Mouse (Mus musculus) CH12.LX (cell line): Measurements from ENCODE around the gene Gm20388. TPM values are rescaled to one million over a fixed set of nuclear protein-coding genes. Genes with fewer than 3 reads are reported as not detected.

ENCODE experiments used
- DNase-seq: peaks from one replicate; pipeline ENCODE4 v3.0.0-alpha.2; 2013; ENCODE audit errors: extremely low read depth
- H3K27ac ChIP-seq: 2 replicates; pipeline ENCODE4 v1.5.1; 2012; ENCODE audit warnings: low read depth, mild to moderate bottlenecking, control low read depth, moderate library complexity; ENCODE audit not compliant: insufficient read depth
- H3K27me3 ChIP-seq: replicated peaks from 2 replicates; pipeline ENCODE3; 2012; ENCODE audit warnings: inconsistent platforms
- H3K36me3 ChIP-seq, 2 experiments: replicated peaks in 1 of 2; 2 replicates each; pipeline versions ENCODE3 to v1.6.1; 2012; ENCODE audit warnings: inconsistent platforms in 1 of 2, low read length in 1 of 2, mild to moderate bottlenecking in 1 of 2, mixed read lengths in 1 of 2, moderate library complexity in 1 of 2; ENCODE audit not compliant: control insufficient read depth in 1 of 2, insufficient read depth in 1 of 2
- H3K4me1 ChIP-seq, 2 experiments: 2 replicates each; pipeline ENCODE4 v1.6.1; 2012; ENCODE audit warnings: inconsistent platforms in 1 of 2, moderate library complexity in 1 of 2; ENCODE audit not compliant: insufficient read depth in 2 of 2, control insufficient read depth in 1 of 2
- H3K4me2 ChIP-seq: 2 replicates; pipeline ENCODE4 v1.6.1; 2012; ENCODE audit warnings: low read depth, mild to moderate bottlenecking, control low read depth; ENCODE audit not compliant: poor library complexity, insufficient read depth, severe bottlenecking
- H3K4me3 ChIP-seq, 3 experiments: fragments of 150-350 bp in 1 of 3; sonication (generic) in 1 of 3; replicated peaks in 1 of 3; 2 replicates each; pipeline versions ENCODE3 to v1.5.1; 2011 to 2012; ENCODE audit warnings: low read depth in 2 of 3, low read length in 2 of 3, mild to moderate bottlenecking in 2 of 3, moderate library complexity in 2 of 3, control low read depth in 1 of 3, improper control_type of control experiment in 1 of 3, inconsistent platforms in 1 of 3, mixed read lengths in 1 of 3; ENCODE audit not compliant: poor library complexity in 1 of 3
- H3K79me2 ChIP-seq: replicated peaks from 2 replicates; pipeline ENCODE4 v1.6.1; 2012; ENCODE audit warnings: mild to moderate bottlenecking, moderate library complexity; ENCODE audit not compliant: control insufficient read depth, poor library complexity, insufficient read depth, severe bottlenecking; ENCODE audit errors: extremely low read depth
- H3K9ac ChIP-seq: 2 replicates; pipeline ENCODE4 v1.6.1; 2012; ENCODE audit warnings: low read depth, mild to moderate bottlenecking, control low read depth, moderate library complexity; ENCODE audit not compliant: insufficient read depth
- H3K9me3 ChIP-seq: replicated peaks from 2 replicates; pipeline ENCODE3; 2012; ENCODE audit warnings: low read length, inconsistent platforms, mixed read lengths
- BHLHE40 ChIP-seq: IDR thresholded peaks from 2 replicates; pipeline ENCODE4 v1.6.1; 2011; ENCODE audit warnings: mild to moderate bottlenecking, low read depth, low read length, improper control_type of control experiment
- CHD2 ChIP-seq: IDR thresholded peaks from 2 replicates; pipeline ENCODE4 v1.6.1; 2011; ENCODE audit warnings: low read length, improper control_type of control experiment
- CTCF ChIP-seq, 2 experiments: IDR thresholded peaks in 1 of 2; conservative IDR thresholded peaks in 1 of 2; 2 replicates each; pipeline ENCODE4 v1.5.1; 2011 to 2012; ENCODE audit warnings: low read depth in 2 of 2, low read length in 2 of 2, improper control_type of control experiment in 1 of 2, inconsistent platforms in 1 of 2, mild to moderate bottlenecking in 1 of 2, moderate library complexity in 1 of 2
- E2F4 ChIP-seq: IDR thresholded peaks from 2 replicates; pipeline ENCODE4 v1.6.1; 2011; ENCODE audit warnings: low read depth, low read length, improper control_type of control experiment; ENCODE audit not compliant: insufficient replicate concordance
- ELF1 ChIP-seq: IDR thresholded peaks from 2 replicates; pipeline ENCODE4 v1.6.1; 2014; ENCODE audit warnings: low read depth, mild to moderate bottlenecking, inconsistent platforms, low read length, improper control_type of control experiment
- EP300 ChIP-seq: IDR thresholded peaks from 2 replicates; pipeline ENCODE4 v1.6.1; 2011; ENCODE audit warnings: low read length, improper control_type of control experiment
- ETS1 ChIP-seq: conservative IDR thresholded peaks from 2 replicates; pipeline ENCODE4 v1.6.1; 2012; ENCODE audit warnings: low read depth, mild to moderate bottlenecking, inconsistent platforms, low read length, improper control_type of control experiment, moderate library complexity
- GABPA ChIP-seq: IDR thresholded peaks from 2 replicates; pipeline ENCODE4 v1.6.1; 2012; ENCODE audit warnings: low read depth, low read length, improper control_type of control experiment, inconsistent platforms; ENCODE audit not compliant: insufficient replicate concordance
- IRF4 ChIP-seq: IDR thresholded peaks from 2 replicates; pipeline ENCODE4 v1.6.1; 2014; ENCODE audit warnings: low read depth, mild to moderate bottlenecking, inconsistent platforms, low read length, improper control_type of control experiment
- JUN ChIP-seq: IDR thresholded peaks from 2 replicates; pipeline ENCODE4 v1.6.1; 2011; ENCODE audit warnings: low read depth, mild to moderate bottlenecking, low read length, improper control_type of control experiment, moderate library complexity; ENCODE audit not compliant: insufficient read depth
- JUND ChIP-seq: conservative IDR thresholded peaks from 2 replicates; pipeline ENCODE4 v1.6.1; 2011; ENCODE audit warnings: low read depth, low read length, improper control_type of control experiment
- KAT2A ChIP-seq: IDR thresholded peaks from 2 replicates; pipeline ENCODE4 v1.6.1; 2012; ENCODE audit warnings: low read length, improper control_type of control experiment, inconsistent platforms; ENCODE audit not compliant: insufficient replicate concordance
- MAFK ChIP-seq: IDR thresholded peaks from 2 replicates; pipeline ENCODE4 v1.6.1; 2011; ENCODE audit warnings: low read length, improper control_type of control experiment; ENCODE audit not compliant: insufficient replicate concordance
- MAX ChIP-seq: IDR thresholded peaks from 2 replicates; pipeline ENCODE4 v1.6.1; 2011; ENCODE audit warnings: low read length, improper control_type of control experiment
- MEF2A ChIP-seq: IDR thresholded peaks from 2 replicates; pipeline ENCODE4 v1.6.1; 2014; ENCODE audit warnings: low read depth, mild to moderate bottlenecking, inconsistent platforms, low read length, improper control_type of control experiment, borderline replicate concordance
- MXI1 ChIP-seq: IDR thresholded peaks from 2 replicates; pipeline ENCODE4 v1.6.1; 2011; ENCODE audit warnings: mild to moderate bottlenecking, low read depth, low read length, improper control_type of control experiment
- MYC ChIP-seq: IDR thresholded peaks from 2 replicates; pipeline ENCODE4 v1.6.1; 2011; ENCODE audit warnings: low read depth, mild to moderate bottlenecking, improper control_type of control experiment, low read length
- NELFE ChIP-seq: IDR thresholded peaks from 2 replicates; pipeline ENCODE4 v1.6.1; 2011; ENCODE audit warnings: low read depth, low read length, improper control_type of control experiment
- PAX5 ChIP-seq: IDR thresholded peaks from 2 replicates; pipeline ENCODE4 v1.6.1; 2012; ENCODE audit warnings: low read length, inconsistent platforms, mixed read lengths
- POLR2A ChIP-seq: IDR thresholded peaks from 2 replicates; pipeline ENCODE4 v1.6.1; 2011; ENCODE audit warnings: low read depth, mild to moderate bottlenecking, improper control_type of control experiment, low read length
- RAD21 ChIP-seq: IDR thresholded peaks from 2 replicates; pipeline ENCODE4 v1.6.1; 2011; ENCODE audit warnings: low read depth, mild to moderate bottlenecking, low read length, improper control_type of control experiment, moderate library complexity
- SMC3 ChIP-seq: IDR thresholded peaks from 2 replicates; pipeline ENCODE4 v1.6.1; 2011; ENCODE audit warnings: low read depth, low read length, improper control_type of control experiment
- TBP ChIP-seq: conservative IDR thresholded peaks from 2 replicates; pipeline ENCODE4 v1.6.1; 2011; ENCODE audit warnings: low read depth, low read length, improper control_type of control experiment
- TCF12 ChIP-seq: IDR thresholded peaks from 2 replicates; pipeline ENCODE4 v1.6.1; 2014; ENCODE audit warnings: low read depth, mild to moderate bottlenecking, inconsistent platforms, low read length, improper control_type of control experiment
- ZC3H11A ChIP-seq: IDR thresholded peaks from 2 replicates; pipeline ENCODE4 v1.6.1; 2012; ENCODE audit warnings: low read depth, mild to moderate bottlenecking, inconsistent platforms, low read length, improper control_type of control experiment
- ZKSCAN1 ChIP-seq: IDR thresholded peaks from 2 replicates; pipeline ENCODE4 v1.6.1; 2012; ENCODE audit warnings: low read depth, inconsistent platforms, low read length, improper control_type of control experiment, borderline replicate concordance
- dilution Hi-C: fragments of 300-500 bp; cut with MboI; formaldehyde crosslinking; loops from 2 replicates; pipeline ENCODE4 v1.14.3; 2020; ENCODE audit warnings: low sequenced_read_pairs; ENCODE audit not compliant: extremely low pct_unique_long_range_greater_than_20kb, extremely low pct_ligation_motif_present
- in situ Hi-C: fragments of 300-500 bp; cut with MboI; formaldehyde crosslinking; loops from 3 replicates; pipeline ENCODE4 v1.14.3; 2019; ENCODE audit warnings: low sequenced_read_pairs, low pct_ligation_motif_present, low pct_unique_long_range_greater_than_20kb, mixed read lengths
- polyA plus RNA-seq: library from polyadenylated mRNA; unstranded; fragments of >175 nt; gene quantifications from 2 replicates; pipeline ENCODE4 v1.2.1, GENCODE M21; 2012; ENCODE audit warnings: low read depth; ENCODE audit not compliant: insufficient read length
- total RNA-seq, 2 experiments: library from RNA; depleted of rRNA; stranded (reverse); fragments of 300-350 nt in 1 of 2; fragments of >200 nt in 1 of 2; gene quantifications; 2 replicates each; pipeline ENCODE4 v1.2.3; 2012 to 2014

Gene Gm20388
- total and polyA plus RNA-seq, 3 experiments: 14.8 to 26.3 (median 22.2) TPM

DNA sequence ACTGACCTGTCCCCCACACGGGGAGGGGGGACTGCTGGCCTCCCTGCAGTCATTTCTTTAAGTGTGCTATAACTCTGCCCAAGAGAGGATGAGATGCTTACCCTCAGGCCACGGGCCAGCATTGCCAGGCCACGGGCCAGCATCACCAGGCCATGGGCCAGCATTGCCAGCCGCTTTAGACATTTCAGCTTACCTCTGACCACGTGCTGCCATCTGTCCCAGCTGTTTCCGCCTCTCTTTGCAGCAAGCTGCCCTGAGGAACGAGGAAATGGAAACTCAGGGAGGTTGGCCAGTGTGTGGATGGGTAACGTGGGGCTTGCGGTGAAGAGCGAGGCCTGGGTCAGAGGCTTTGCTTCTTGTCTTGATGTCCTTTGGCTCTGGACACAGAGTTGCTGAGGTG, 770.5 kb downstream of the Gm20388 start:
- in situ Hi-C loops (loop anchor here (5.0 kb wide), 1 partner anchor 111 kb away; no protein-coding TSS in a partner anchor), dilution Hi-C loops (no loop called here)
- H3K36me3 ChIP-seq: peaks cover 0 to 4% of the 10 kb centered on the region in 2 experiments
- DNase-seq: no peak
- H3K9ac ChIP-seq: no peak overlapping the region
- peaks cover 24 to 55% of the 10 kb centered on the region in 2 experiments for H3K4me1 ChIP-seq
- H3K27me3 ChIP-seq: no peaks in the 10 kb centered on the region
- no peaks in the 10 kb centered on the region for H3K79me2 ChIP-seq
- H3K27ac ChIP-seq: no peak overlapping the region
- H3K9me3 ChIP-seq: no peaks in the 10 kb centered on the region
- H3K4me2 ChIP-seq: no peak overlapping the region
- peak; percentile 38; the same call in 1 of the 2 replicates for TF ChIP-seq MAX
- TF ChIP-seq MYC: 0 out of 2 replicates have a peak, but pooled peaks have one; percentile 23
- no peak for TF ChIP-seq JUND
- TF ChIP-seq TBP: no peak
- H3K4me3 ChIP-seq: no peak overlapping the region

DNA sequence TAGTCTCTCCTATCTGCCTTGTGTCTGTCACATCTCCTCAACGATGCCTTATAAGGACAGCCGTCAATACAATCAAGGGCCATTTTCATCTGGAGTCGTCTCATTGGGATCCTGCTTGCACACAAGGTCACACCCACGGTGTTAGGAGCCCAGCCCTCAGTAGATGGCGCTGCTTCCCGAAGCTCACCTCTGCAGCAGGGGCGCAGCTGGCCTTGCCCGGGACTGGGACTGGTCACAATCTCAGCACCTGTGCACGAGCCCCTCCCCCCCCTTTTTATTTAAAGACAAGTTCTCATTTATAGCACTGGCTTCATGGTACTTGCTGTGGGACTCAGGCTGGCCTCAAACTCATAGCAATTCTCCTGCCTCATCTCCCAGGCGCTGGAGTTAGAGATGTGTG, 773.0 kb downstream of the Gm20388 start:
- no peaks in the 10 kb centered on the region for H3K9me3 ChIP-seq
- H3K36me3 ChIP-seq: no peaks in the 10 kb centered on the region
- dilution Hi-C loops: no loop called here
- peaks cover 10% of the 10 kb centered on the region for H3K27me3 ChIP-seq
- H3K27ac ChIP-seq: no peak overlapping the region
- no peak overlapping the region for H3K4me2 ChIP-seq
- H3K4me3 ChIP-seq: no peak overlapping the region
- TF ChIP-seq PAX5: no peak
- TF ChIP-seq POLR2A: no peak
- TF ChIP-seq ETS1: peak; percentile 27
- peak; percentile 50; the same call in 1 of the 2 replicates for TF ChIP-seq IRF4
- peak; percentile 92 for TF ChIP-seq TCF12
- TF ChIP-seq JUN: no peak
- peak; percentile 55; the same call in 1 of the 2 replicates for TF ChIP-seq NELFE
- TF ChIP-seq MXI1: no peak; the same call in 1 of the 2 replicates
- no peak for TF ChIP-seq MAFK
- TF ChIP-seq BHLHE40: peak; percentile 87
- TF ChIP-seq ZKSCAN1: no peak
- TF ChIP-seq KAT2A: no peak
- no peak for TF ChIP-seq GABPA
- TF ChIP-seq CTCF (conservative IDR thresholded peaks at IDR 0.05 in 1 of 2, IDR thresholded peaks at IDR 0.05 in 1 of 2; ENCODE audit: low read depth in 2 of 2, low read length in 2 of 2): peak; percentile 51 to 93; a peak in 3 of 4 replicates
- peak; percentile 96 for TF ChIP-seq SMC3
- peak; percentile 65; the same call in 1 of the 2 replicates for TF ChIP-seq CHD2
- peak; percentile 88 for TF ChIP-seq RAD21
- no peak for TF ChIP-seq E2F4
- TF ChIP-seq ELF1: peak; percentile 50; the same call in 1 of the 2 replicates
- peak; percentile 43; the same call in 1 of the 2 replicates for TF ChIP-seq MEF2A
- TF ChIP-seq MYC: 0 out of 2 replicates have a peak, but pooled peaks have one; percentile 32
- peak; percentile 23; the same call in 1 of the 2 replicates for TF ChIP-seq EP300
- TF ChIP-seq ZC3H11A: peak; percentile 70
- TF ChIP-seq, all 38 proteins: peak for 14
- H3K9ac ChIP-seq: no peak overlapping the region
- H3K79me2 ChIP-seq: no peaks in the 10 kb centered on the region
- in situ Hi-C loops: loop anchor here (5.0 kb wide), 1 partner anchor 109 kb away; no protein-coding TSS in a partner anchor
- H3K4me1 ChIP-seq: peaks cover 24 to 60% of the 10 kb centered on the region in 2 experiments
- DNase-seq: peak; percentile 70
